Mouse (Mus musculus) spleen, postnatal 10 days (tissue): ENCODE data around the gene Tenm3.

Experiments used
- DNase-seq, 2 experiments: peaks; one replicate each; pipeline ENCODE4 v3.0.0; 2021 to 2022; ENCODE audit warnings: low spot score in 2 of 2

The Tenm3 gene

DNA sequence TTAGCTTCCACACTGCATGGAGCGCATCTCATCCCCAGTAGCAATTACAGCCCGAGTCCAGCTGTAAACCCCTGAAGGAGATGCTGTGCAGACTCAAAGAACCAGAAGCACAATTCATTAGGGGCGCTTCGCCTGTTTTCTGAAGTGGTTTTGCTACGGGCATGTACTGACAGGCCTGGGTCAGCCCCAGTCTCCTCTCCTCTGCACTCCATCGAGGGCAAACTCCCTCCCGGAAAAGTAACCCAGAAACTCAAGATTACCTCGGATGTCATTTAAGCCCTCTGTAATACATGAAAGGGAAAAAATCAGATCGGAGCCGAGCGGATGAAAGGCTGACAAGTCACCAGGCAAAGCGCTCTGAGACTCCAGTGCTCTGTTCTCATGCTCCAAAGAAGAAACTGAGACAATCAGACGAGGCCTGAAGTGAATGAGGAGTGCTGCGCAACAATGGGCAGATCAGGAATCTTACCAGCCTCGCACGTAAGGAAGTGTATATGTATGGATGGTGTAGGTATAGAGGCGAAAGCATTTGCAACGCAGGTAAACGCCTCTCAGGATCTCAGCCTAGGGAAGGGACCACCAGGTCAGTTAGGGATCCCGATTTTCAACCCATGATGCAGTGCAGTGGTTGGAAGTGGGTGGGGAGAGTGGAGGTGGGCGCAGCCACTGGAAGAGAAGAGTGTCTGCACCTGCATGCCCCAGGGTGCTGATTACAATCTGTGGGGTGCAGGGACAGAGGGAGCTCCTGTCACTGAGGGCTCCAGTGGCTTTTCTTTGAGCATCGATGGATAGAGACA is 387.2 kb downstream of the Tenm3 start:
- DNase-seq, result no peak

DNA sequence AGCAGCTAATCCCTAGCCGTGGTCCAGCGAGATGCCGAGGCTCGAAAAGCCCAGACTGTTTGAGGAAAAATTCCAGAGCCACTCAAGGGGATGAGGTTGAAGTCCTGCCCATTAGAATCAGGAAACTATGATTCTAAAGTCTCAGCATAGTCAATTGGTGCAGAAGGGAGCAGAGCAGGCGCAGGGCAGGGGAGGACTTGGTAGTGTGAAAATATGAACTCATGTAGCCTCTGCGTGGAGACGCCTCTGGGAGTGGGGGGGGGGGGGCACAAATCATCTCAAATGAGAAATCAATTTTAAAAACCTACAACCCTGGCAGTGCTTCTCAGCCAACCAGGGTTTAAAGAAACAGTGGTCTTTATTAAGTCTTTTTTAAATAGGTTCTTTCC is 392.5 kb downstream of the Tenm3 start:
- DNase-seq, result no peak

DNA sequence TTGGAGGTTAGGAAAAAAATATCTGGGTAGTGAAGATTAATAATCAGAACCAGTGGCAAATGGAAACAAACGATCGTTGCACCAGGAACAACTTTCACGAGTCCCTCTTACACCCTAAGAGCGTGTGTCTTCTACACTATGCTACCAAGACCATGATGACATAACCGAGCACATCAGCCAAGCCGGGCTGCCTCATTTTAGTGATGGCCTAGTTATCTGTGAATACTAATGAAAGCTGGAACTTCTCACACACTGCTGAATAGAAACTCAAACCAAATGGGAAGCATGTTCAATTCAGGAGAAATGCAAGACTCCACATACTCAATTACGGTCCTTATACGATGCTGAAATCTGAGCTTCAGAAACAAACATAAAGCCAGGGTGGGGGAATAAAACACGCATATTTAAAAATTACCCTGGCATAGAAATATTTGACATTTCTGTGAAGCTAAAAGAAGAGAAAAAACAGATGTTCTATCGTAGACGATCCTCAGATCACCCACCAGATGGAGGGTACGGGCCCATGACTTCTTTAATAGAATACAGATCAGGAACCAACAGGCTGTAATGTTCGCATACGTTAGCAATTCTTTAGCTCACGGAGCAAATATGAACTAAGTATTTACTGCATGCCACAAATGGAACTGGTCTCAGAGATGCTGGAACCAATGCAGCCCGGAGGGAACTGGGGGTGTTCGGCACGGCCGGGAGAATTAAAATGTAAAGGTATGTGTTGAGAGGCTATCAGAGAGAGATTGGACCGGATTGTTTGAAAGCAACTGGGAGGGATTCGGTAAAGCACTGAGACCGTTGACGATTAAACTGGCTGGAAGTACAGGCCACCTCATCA is 393.1 kb downstream of the Tenm3 start:
- DNase-seq, result no peak

DNA sequence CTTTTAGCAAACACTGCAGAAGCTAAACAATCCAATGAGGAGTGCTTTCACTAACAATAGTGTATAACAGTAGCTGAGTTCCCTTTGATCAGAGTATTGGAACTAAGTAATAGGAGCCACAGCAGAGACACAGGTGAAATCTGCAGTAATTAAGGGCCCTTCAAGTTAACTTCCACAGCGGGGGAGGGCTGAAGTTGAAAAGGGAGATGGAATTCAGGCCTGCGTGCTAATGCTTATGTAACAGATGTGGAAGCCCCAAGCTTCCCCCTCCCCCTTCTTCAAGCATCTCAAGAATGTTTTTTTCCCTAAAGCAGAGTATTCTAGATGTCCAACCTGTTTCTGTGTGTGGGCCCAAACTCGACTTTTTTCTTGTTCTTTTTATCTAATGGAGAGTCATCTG is 394.1 kb downstream of the Tenm3 start:
- no peak for DNase-seq

DNA sequence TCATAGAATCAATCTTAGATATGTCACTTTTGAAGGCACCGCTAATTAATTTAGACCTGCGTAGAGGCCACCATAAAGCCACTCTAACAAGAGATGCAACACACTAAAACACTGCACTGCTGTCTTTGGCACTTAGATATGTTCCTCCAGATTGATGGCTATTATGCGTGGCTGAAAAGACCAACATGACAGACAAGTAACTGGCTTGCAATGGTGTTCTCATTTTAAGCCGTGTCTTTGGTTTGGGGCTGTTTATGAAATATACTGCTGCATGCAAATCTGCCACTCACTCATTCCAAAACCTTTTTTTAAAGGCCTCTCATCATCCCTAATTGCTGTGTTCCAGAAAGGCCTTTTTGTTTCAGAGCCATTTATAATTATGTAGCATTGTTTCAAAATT is 398.1 kb downstream of the Tenm3 start:
- DNase-seq, result no peak

DNA sequence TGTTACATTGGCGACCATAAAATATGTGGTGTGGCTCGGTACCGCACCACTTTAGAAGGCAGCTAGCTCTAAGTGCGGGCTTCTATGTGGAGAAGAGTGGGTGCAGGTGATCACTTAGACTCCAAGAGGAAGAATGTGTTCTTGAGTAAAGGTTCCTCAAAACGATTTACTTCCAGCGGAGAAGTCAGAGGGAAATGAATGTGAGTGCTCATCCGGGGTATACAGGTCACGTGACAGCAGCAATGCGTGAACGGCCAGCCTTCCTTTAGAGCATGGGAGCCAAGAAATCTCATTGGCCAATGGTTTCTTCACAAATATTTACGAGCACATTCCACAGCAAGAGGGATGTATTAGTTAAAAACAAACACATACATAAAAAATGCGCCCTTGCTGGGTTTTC is 404.3 kb downstream of the Tenm3 start:
- no peak for DNase-seq

DNA sequence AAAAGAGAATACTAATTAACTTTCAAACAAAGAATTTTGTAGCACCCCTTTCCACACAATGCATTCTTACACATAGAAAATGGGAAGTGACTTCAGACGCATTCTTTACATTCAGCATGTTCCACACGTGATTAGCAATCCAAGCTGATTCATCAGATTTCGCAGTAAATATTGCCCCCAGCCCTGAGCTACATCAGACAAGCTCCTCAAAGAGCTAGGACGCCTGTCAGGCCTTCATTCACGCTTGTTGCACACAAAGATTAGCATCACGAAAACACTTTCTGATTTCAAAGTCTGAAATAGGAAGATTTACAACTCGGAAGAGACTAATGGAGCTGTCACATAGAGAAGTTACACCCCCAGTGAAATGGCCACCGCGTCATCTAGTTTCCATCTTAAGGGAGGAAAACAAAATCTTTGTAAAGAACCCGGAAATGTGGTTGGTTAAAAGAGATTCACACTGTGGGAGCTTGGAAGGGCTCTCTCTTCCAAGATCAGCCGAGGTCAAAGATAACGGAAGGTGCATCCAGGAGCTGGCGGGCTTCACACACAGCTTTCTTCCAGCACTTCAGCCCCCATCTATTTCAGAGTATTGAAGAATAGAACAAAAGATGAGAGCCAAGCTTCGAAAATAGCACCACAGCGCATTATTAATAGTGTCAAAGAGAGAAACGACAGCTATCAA is 406.1 kb downstream of the Tenm3 start:
- DNase-seq, result no peak

DNA sequence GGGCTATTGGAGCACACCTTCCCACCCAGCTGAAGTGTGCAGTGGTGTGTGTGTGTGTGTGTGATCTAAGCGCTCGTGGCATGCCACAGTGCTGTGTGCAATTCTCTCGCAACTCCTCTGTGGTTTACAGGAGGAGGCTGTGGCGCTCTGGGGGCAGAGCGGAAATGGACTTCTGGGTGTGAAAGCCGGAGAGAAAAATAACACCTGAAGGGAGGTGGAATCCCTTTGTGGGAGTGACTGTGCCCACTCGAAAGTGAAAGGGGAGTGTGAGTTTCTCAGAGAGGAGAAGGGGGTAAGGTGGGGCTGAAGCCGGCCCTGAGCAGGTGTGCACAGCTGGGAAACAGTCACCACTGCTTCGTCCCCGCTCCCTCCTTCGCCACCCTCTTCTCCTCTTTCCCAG is 418.6 kb downstream of the Tenm3 start:
- DNase-seq, result no peak

DNA sequence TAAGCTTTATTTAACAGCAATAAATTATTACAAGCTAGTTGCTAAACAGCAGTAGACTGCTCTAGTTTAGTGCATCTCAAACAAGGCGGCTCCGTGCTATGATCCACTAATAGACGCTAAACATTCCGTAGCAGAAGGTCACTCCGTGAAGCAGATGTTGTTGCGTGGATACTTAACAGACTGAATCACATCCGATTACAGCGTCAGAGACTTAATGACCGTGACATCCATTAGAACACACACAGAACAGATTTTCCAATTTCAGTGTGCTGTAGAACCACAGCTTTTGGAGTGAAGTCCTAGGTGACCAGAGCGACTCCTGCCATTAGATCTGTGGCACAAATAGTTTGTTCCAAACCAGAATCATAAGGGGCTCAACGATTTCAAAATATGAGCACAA is 426.0 kb downstream of the Tenm3 start:
- DNase-seq, result no peak

DNA sequence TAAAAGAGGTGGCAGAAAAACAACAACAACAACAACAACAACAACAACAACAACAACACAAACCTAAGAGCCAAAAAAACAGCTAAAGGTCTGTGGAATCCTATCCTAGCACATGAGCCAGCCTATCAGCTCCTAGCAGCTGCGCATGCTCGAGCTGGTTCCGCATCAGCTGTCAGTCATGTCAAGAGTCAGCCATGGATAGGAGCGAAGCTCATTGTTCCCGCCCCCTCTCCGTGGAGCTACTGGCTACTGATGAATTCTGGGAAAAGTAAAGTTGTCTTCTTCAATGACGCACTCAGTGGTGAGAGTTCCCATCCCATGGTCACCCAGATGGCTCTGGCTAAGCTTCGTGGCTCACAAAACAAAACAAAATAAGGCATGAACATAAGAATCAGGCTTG is 432.8 kb downstream of the Tenm3 start:
- no peak for DNase-seq

DNA sequence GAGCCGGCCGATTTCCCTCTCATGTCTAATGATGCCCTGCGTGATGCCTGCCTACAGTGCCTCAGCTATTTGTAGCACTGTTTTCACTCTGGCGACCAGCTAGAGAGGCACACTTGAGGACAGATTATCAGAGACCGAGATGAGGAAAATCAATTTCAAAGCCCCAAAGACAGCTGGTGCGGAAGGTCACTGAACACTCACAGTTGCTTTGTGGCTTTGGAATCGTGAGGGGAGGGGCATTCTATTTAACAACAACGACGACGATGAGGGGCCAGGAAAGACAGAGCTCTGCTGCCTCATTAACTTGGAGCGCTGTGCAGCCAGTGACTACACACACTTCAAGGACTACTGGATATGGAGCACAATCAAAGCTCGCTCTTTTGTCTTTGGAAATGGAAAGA is 443.2 kb downstream of the Tenm3 start:
- no peak for DNase-seq

DNA sequence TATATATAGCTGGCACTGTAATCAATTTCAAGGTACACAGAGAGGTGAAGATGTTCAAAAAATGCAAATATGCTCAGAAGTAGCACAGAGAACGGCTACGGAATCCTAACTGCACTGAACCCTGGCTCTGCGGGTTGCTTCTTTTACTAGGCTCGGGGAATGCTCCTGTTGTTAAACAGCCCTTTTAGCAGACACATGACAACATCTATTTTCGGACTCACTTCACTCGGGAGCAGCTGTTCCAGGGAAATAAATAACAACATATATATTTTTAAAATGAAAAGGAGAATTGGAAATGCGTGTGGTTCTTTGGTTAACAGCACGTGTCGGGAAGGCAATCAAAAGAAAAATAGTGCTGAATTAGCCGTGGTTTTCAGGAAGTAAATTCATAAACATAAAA is 457.9 kb downstream of the Tenm3 start:
- no peak for DNase-seq

DNA sequence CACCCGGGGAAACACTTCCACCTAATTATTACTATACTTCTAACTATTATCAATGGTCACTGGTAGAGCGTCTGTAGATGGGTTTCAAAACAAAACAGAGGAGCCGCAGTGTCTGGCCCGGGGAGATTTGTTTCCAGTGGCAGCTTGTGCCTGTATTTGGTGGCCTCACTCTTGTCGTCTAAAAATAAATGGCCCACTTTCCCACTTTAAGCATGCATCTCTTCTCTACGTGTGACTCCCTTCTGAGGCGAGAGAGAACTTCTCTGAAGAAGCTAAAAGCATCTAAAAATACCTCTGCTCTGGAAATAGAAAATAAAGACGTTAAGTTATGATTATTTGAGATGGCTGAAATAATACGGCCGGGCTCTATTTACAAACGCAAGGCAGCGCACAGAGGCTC is 463.7 kb downstream of the Tenm3 start:
- DNase-seq, result no peak

DNA sequence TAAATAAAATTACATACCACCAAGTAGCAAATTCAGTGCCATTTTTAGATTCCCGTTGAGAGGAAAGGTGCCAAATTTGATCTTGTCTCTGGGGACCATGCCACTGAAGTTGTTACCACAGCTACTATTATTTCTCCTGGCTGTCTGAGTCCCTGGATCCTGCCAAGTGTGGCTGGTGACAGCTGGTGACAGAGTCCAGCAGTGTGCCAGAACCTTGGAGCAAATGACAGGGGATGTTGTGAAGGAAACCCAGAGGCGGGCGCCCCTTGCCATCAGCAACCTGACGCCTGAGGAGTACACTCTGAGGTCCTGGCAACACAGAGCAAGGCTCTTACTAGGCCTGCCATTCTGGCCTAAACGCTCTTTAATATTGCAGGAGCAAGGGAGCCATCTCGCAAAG is 467.0 kb downstream of the Tenm3 start:
- DNase-seq, result no peak

DNA sequence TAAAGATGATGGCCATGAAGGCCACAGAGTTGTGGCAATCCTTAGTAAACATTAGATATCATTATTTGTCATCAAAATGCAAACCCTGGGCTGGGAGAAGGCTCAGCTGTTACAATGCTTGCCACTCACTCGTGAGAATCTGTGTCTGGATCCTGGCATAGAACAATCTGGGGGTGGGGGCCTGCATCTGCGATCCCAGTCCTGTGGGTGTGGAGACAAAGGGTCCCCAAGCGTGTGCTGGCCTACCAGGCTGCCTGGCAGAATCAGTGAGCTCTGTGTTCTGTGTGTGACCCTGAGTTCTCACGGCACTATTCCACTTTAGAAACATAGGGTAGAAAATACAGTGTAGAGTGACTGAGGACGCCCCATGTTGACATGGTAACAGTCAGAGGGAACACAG is 468.6 kb downstream of the Tenm3 start:
- no peak for DNase-seq

DNA sequence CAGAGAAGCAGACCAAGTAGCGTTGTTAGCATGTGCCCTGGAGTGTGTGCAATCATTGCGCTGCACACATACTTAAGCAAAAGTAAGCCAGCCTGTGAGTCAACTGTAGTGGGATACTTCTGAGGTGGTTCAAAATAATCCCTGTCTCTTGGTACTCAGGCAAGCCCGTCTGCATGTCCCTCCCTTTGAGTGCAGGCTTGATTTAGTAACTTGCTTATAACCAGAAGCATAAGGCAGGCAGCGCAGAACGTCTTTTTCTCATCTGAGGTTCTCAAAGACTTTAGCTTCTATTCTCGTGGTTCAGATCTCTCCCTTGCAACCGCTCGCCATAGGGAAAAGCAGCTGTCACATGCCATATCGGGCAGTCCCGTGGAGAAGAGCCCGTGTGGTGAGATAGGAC is 470.3 kb downstream of the Tenm3 start:
- no peak for DNase-seq

DNA sequence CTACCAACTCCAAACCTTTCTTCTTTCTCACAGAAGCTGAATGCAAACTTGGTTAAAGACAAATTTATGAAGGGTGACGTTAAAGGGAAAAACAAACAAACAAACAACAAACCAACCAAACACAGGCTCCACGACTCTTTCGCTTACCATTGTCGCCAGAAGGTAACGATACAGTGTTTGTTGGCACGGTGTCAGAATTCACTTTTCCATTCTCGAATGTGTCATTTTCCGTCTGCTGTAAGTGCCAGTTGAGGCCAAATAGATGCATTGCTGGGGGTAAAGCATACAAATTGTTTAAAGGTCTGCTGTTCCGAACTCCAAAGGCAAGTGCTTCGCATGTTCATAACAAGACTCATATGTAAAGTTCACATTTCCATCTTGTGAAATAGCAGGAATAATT is 476.6 kb downstream of the Tenm3 start:
- no peak for DNase-seq

DNA sequence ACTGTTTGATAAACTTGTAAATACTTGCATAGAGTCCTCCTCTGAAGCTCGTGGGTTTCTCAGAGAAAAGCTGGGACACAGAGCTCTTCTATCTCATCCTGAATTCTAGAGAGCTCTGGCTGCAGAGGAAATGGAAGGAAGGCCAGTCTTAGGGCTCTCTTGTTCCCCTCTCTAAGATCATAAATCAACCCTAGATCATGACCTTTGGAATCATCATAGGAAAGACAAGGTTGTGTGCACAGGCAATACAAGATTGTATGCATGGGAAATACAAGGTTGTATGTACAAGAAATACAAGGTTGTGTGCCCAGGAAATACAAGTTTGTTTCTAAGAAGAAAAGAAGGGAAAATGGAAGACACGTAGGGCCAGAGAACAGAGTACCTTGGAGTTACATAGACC is 486.9 kb downstream of the Tenm3 start:
- DNase-seq, result no peak

DNA sequence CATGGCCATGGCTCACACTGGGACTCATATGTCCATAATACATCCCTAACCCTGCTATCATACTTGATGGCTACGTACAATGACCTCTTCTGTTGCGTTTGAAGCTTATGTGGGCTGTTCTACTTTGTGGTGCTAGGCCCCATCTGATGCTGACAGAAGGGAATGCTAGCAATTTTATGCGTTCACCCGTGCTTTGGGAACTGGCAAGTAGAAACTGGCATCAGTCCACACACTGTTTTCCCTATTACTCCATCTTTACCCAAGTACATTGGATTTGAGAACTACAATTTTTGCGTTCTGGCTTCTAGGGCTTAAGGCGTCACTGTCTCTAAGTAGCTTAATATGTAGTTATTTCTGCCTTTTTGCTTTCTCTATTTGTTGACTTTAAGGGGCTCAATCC is 490.3 kb downstream of the Tenm3 start:
- DNase-seq, result no peak

DNA sequence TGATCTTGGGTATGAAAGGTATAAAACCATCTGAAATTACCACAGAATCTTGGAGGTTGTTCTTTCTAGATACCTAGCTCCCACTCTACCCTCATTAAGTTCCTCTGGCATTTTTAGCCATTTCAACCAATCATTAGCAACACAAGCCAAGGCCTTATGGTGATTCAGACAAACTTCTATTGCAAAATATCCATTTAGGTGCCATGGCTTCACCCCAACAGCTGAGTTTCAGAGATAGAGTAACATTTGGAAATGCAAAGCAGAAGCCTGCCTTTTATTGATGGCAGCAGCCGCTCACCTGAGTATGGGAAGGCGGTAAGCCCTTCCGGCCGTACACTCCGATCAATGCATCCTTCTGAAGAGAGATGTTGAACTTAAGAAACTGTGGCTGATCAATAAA is 494.9 kb downstream of the Tenm3 start:
- DNase-seq, result no peak

DNA sequence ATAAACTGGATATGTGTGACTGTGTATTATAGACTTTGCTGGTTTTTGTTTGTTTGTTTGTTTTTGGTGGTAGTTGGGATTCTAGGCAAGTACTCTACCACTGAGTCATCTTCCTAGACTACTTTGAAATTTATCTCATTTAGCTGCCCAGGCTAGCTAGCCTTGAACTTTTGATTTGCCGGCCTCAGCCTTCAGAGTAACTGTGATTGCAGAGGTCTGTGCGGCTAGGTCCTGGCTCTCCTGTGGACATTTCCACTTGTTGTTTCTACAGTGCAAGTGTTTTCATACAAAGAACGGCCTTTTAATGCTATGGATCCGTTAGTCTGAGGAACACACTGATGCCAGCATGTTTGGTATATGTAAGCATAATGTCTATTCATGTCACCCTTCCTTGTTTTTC is 495.4 kb downstream of the Tenm3 start:
- DNase-seq, result no peak

DNA sequence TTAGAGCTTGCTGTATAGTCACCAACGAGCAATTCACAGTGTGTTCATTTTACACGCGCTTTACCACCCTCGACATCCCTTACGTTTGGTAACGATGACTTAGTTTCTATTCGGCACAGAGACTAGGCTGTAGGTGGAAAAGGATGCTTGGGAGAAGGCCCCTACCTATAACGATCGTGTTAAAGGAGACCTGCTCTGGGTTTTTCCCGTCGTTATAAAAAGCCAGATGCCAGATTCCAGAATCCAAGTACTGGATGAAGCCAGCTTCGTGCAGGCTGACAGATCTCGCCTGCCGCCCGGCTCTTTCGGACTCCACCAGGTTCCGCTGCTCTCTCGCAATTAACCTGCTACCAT is 500.7 kb downstream of the Tenm3 start:
- no peak for DNase-seq
